Mouse (Mus musculus): ENCODE data around the gene Pou4f2. TPM values are rescaled to one million over a fixed set of nuclear protein-coding genes. Genes with fewer than 3 reads are reported as not detected.

Pou4f2 gene
- not detected for polyA plus RNA-seq (2014; fragmentation: Illumina TruSeq; extraction: RNeasy Lipid Tissue Mini Kit (QIAGEN cat#74804); ENCODE audit: low read depth, low replicate concordance)

DNA sequence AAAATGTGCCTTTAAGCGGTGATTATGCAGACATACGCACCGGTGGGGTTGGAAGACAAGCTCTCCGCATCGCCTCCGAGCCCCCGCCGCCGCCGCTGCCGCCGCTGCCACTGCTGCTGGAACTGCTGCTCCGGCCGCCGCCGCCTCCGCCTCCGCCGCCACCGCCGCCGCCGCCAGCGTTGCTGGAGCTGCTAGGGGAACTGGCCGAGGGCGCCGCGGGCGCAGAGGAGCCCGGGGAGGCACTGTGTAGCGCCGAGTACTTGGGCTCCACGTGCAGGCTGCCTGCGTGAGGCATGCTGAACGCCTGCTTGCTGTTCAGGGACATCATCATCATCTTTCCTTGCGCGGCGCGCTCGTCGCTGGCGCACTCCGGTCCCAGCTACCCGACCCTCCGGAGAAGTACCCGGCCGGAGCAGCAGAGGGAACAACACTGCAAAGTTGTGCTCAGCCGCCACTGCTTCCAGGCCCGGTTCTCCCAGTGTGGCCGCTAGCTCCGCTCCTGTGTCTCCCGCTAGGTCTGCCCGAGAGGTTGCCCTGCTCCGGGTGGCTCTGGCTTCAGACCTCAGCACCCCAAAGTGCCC, at the start of gene Pou4f2:
Gene Pou4f2 (minus strand): TSS at position 575 of the 581 bp plus-strand sequence.

Other genes with a start within 250 kb of the Pou4f2 start
- gene Ttc29, start 223.3 kb downstream of the Pou4f2 start, polyA plus RNA-seq (2014; fragmentation: Illumina TruSeq; extraction: RNeasy Lipid Tissue Mini Kit (QIAGEN cat#74804); ENCODE audit: low read depth, low replicate concordance), result not detected
- 16.4 TPM for gene Rbmxl1, start 72.3 kb upstream of the Pou4f2 start, polyA plus RNA-seq (2014; fragmentation: Illumina TruSeq; extraction: RNeasy Lipid Tissue Mini Kit (QIAGEN cat#74804); ENCODE audit: low read depth, low replicate concordance)
- 3.8 TPM for gene Slc10a7, start 72.7 kb upstream of the Pou4f2 start, polyA plus RNA-seq (2014; fragmentation: Illumina TruSeq; extraction: RNeasy Lipid Tissue Mini Kit (QIAGEN cat#74804); ENCODE audit: low read depth, low replicate concordance)

Measured in liver, adult 10 weeks (tissue).